In genomic region chr12:62450618-62451017, GRCm38 (mm10) we compare ENCODE assay signal across 31 mouse cellular contexts.
"Had no signal": no experiment of that assay in that cellular context is flagged by ENCODE, and none has a peak within 500 bp of the region (broad histone marks: within the 10 kb centered on the region; RNA-seq: fewer than 3 reads in every experiment).

No protein-coding gene starts in this region.

- DNase-seq: gastrocnemius, postnatal 14 days; gastrocnemius, postnatal 36 days; heart, adult 11 months; heart, adult 2 months; heart, postnatal 14 days; heart, postnatal 4 days; kidney, adult 11 months; kidney, adult 2 months; kidney, adult 9 months; kidney, postnatal 14 days; kidney, postnatal 36 days; layer of hippocampus, adult 9-11 months; layer of hippocampus, postnatal 36 days; liver; liver, embryonic 13.5 days; liver, postnatal 0 days had no signal

- H3K9me3 ChIP-seq: heart, embryonic 13.5 days; heart, embryonic 15.5 days; hindbrain, embryonic 10.5 days; hindbrain, embryonic 12.5 days; kidney, embryonic 15.5 days; limb, embryonic 10.5 days; limb, embryonic 12.5 days; liver, embryonic 13.5 days; liver, embryonic 15.5 days had no signal

- H3K36me3 ChIP-seq: heart, embryonic 13.5 days; heart, embryonic 15.5 days; hindbrain, embryonic 10.5 days; hindbrain, embryonic 12.5 days; kidney, embryonic 15.5 days; limb, embryonic 10.5 days; limb, embryonic 12.5 days; liver, embryonic 13.5 days; liver, embryonic 15.5 days had no signal

- H3K4me1 ChIP-seq: heart, embryonic 13.5 days; heart, embryonic 15.5 days; hindbrain, embryonic 10.5 days; hindbrain, embryonic 12.5 days; kidney, embryonic 15.5 days; limb, embryonic 10.5 days; limb, embryonic 12.5 days; liver, embryonic 13.5 days; liver, embryonic 15.5 days had no signal

- H3K27me3 ChIP-seq: heart, embryonic 13.5 days; heart, embryonic 15.5 days; hindbrain, embryonic 12.5 days; kidney, embryonic 15.5 days; limb, embryonic 12.5 days; liver, embryonic 13.5 days; liver, embryonic 15.5 days had no signal

- H3K4me3 ChIP-seq: heart, adult 2 months; heart, embryonic 13.5 days; heart, embryonic 15.5 days; hindbrain, embryonic 10.5 days; hindbrain, embryonic 12.5 days; kidney, embryonic 15.5 days; limb, embryonic 10.5 days; limb, embryonic 12.5 days; liver, embryonic 13.5 days; liver, embryonic 15.5 days had no signal

- ATAC-seq: hindbrain, embryonic 16.5 days; inflammation-experienced regulatory T-cells, adult 6 months; intestine, embryonic 16.5 days; liver, postnatal 0 days had no signal

- H3K4me2 ChIP-seq: heart, embryonic 11.5 days; heart, embryonic 13.5 days; heart, embryonic 15.5 days; hindbrain, embryonic 12.5 days; hindbrain, embryonic 14.5 days; kidney, embryonic 15.5 days; limb, embryonic 12.5 days; liver, embryonic 11.5 days; liver, embryonic 13.5 days; liver, embryonic 15.5 days had no signal

- H3K9ac ChIP-seq: heart, embryonic 13.5 days; heart, embryonic 15.5 days; hindbrain, embryonic 12.5 days; hindbrain, embryonic 14.5 days; kidney, embryonic 15.5 days; limb, embryonic 12.5 days; liver, embryonic 13.5 days; liver, embryonic 15.5 days; liver, postnatal 0 days had no signal

- H3K27ac ChIP-seq: heart, adult 2 months; heart, embryonic 13.5 days; heart, embryonic 15.5 days; hindbrain, embryonic 10.5 days; hindbrain, embryonic 12.5 days; hindbrain, embryonic 14.5 days; kidney, embryonic 15.5 days; kidney, postnatal 0 days; limb, embryonic 10.5 days; limb, embryonic 12.5 days; liver, embryonic 13.5 days; liver, embryonic 15.5 days had no signal
